Mouse (Mus musculus) gastrocnemius, adult 8-10 months (tissue): ENCODE results near the gene B4galt5. TPM values are rescaled to one million over a fixed set of nuclear protein-coding genes. Genes with fewer than 3 reads are reported as not detected.
"Not testable (repeated sequence)": the region's sequence is repeated elsewhere in the genome, so short reads cannot be mapped to it uniquely, and the experiment has no call there.

Experiments
- DNase-seq, 2 experiments: peaks; one replicate each; pipeline ENCODE4 v3.0.0; 2022; ENCODE audit warnings: low spot score in 2 of 2
- total RNA-seq, 4 experiments: library from RNA; stranded (reverse); gene quantifications; 2 replicates each; pipeline ENCODE4 v1.2.4; 2022

The B4galt5 gene
- total RNA-seq, result 10 to 100 TPM in 1 of 4 experiments, 1 to 10 TPM in 3; 6.2 to 13.3 (median 8.8) TPM

DNA sequence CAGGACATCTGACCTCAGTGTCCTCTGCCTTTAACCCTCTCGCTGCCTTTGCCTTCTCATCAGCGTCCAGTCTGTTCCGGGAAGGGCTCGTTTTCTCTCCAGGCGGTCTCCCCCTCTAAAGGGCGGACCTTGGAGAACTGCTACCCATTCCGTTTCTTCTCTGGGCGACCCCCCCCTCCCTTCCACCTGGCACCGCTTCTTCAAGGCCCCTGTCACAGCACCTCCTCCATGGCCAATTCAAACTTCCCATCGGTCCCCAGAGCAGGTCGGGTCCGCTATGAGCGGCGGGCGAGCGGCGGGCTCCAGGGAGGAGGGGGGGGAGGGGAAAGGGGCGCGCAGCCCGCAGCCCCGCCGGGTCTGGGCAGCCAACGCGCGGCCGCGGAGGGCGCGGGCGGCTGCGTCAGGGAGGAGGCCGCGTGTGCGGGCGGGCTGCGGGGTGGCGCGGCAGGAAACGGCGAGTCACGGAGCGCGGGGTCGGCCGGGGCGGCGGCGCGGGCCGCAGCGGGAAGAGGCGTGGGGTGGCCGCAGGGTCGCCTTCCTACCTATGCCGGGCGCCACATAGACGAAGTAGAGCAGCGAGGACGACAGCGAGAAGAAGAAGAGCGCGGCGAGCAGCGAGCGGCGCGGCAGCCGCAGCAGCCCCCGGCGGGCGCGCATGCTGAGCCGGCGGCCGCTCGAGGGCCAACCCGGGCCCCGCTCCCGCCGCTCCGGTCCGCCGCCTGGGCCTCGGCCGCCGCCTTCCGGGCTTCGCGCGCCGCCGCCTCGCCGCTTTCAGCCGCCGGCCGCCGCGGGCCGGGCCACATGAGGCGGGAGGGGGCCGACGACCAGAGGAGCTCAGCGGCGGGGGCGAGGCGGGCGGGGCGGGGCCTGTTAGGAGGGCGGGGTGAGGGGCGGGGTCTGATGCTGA, at the start of gene B4galt5:
Gene B4galt5, minus strand, starts transcription at position 808 of the 907 bp plus-strand sequence.
- DNase-seq, result no peak

DNA sequence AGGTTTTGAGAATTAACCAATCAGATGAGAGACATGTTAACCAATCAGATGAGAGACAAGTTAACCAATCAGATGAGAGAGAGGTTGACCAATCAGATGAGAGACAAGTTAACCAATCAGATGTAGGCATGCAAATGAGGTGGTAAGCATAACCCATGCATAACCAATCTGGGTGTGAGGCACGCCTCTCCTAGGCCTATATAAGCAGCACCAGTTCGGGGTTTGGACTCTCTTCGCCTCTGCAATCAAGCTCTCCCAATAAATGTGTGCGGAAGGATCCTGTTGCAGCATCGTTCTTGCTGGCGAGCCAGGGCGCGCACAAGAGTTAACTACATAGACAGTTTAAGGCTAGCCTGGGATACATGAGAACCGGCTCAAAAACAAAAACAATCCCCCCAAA, 47.4 kb upstream of the B4galt5 start:
- not testable (repeated sequence) for DNase-seq

- DNase-seq, result no peak
Observed at GRCm38 (mm10) chr2:167394426-167394825, 45.4 kb upstream of the B4galt5 start.

DNA sequence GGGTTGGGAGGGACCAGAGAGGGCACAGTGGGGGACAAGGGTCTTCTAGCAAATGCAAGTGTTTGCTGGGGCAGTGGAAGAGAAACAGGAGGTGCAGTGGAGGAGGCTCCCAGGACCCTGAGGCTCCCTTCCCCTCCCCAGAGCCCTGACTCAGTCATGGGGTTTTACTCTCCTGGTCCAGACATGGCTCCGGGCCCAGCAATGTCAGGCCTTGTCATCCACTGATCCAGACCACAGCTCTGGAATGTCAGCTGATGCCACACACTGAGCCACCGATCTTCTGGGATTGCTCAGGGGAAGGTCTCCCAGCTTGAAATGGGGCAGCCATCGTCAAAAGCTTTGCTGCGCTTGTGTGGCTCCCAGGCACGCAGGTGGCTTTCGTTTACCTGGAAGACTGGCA, 38.0 kb upstream of the B4galt5 start:
- no peak for DNase-seq

DNA sequence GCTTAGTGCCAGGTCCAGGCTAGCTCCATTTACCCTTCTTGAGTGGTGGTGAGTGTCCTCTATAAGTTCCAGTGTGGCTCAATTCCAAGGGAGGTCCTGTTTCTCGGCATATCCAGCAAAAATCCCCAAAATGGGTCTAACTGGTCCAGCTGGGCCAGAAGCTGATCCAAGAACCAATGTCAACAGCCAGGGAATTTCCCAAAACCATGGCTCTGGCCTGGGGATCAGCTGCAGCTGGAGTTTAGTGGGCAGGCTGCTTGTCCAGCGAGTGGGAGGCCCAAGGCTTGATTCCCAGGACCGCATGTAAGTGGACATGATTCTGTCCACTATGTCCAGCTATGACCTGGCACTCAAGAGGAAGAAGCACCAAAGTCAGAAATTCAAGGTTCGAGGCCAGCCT, 37.5 kb upstream of the B4galt5 start:
- no peak for DNase-seq

DNA sequence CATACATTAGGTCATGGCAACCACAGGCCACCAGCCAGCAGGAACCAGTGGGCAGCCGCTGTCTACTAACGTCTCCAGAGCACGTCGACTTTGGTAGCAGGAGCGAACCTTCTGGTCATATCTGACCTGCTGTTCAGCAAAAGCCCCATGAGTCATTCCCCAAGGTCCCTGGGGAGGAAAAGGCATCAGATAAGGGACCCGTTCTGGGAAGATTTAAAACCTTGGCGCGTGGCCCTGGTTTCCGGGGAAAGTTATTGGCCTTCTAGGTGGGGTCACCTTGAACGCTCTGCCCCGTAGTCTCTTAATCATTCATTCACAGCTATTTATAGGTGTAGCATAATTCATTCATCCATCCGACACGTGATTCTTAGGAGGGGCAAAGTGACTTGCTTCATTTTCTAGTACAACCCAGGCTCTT, 34.7 kb upstream of the B4galt5 start:
- no peak for DNase-seq

DNA sequence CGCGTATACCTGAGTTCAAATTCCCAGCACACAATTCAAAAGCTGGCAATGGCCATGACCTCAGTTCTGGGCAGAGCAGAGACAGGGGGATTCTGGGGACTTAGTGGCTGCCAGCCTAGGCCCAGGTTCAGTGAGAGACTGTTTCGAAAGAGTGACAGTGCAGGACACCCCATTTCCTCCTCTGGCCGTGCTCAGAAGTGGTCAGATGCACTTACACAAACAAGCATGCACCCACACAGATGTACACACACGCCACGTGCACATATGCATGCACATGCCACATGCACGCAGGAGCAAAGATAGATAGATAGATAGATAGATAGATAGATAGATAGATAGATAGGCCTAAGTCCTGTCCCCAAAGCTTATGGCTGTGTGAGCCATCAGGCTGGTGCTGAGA, 33.4 kb upstream of the B4galt5 start:
- DNase-seq, result no peak

- DNase-seq, result no peak
Observed at GRCm38 (mm10) chr2:167381596-167381995, 32.6 kb upstream of the B4galt5 start.

DNA sequence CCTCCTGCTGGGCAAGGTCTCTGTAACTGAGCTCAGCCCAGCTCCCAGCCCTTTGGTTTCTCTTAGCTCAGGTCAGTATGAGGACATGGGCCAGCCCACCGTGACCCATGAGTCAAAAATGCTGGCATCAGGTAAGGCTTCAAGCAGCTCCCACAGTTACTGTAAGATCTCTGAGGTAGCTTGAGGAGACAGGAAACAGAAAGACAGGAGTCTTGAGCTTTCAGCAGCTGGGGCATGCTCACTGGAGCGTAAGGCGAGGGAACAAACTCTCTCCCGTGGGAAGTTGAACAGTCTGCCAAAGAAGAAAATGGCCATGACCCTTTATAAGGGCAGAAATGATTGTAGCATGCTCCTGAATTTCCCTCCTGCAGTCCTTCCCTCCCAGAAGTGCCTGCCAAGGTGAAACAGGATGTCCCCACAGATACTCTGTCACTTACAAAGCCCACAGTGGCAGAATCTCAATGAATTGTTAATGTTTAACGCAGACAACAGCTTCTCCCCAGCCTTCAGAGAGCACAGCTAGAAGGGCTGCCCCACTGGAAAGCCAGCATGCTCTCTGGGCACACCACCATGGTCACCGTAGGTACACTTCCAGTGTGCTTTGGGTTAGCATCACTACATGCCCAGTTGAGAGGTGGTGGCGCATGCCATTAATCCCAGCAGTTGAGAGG, 31.8 kb upstream of the B4galt5 start:
- DNase-seq, result no peak

- no peak for DNase-seq
Observed at GRCm38 (mm10) chr2:167378972-167379371, 30.0 kb upstream of the B4galt5 start.

- no peak for DNase-seq
Observed at GRCm38 (mm10) chr2:167377697-167378096, 28.7 kb upstream of the B4galt5 start.

DNA sequence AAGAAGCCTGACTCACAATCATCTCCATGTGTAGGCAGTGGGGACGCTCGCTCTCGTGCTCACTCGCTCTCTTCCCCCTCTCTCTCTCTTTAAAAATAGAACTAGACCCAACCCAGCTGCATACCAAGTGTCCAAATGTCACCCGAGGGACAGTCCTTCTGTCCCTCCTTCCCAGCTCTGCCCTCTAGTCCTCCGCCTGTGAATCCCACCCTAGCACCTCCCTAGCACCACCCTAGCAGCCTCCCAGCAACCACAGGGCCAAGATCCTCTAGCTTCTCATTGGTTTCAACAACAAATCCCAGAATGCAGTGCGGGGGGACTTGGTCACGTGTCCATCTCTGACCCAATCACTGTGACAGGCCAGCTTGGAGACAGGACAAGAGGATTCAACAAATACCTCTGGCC, 27.2 kb upstream of the B4galt5 start:
- DNase-seq, result peak; percentile 23 to 25

DNA sequence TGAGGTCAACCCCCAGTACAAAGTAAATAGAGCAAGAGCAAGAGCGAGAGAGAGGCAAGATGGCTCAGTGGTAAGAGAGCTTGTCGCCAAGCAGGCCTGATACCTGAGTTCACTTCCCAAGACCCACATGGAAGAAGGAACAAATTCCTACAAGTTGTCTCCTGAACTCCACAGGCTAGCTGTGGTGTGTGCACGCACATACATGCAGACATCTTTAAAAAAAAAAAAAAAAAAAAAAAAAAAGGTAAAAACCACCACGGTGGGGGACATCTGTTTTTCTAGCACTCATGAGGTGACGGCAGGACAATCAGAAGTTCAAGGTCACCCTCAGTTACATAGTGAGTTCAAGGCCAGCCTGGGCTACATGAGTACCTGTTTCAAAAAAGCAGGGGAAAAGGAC, 26.7 kb upstream of the B4galt5 start:
- DNase-seq, result no peak

DNA sequence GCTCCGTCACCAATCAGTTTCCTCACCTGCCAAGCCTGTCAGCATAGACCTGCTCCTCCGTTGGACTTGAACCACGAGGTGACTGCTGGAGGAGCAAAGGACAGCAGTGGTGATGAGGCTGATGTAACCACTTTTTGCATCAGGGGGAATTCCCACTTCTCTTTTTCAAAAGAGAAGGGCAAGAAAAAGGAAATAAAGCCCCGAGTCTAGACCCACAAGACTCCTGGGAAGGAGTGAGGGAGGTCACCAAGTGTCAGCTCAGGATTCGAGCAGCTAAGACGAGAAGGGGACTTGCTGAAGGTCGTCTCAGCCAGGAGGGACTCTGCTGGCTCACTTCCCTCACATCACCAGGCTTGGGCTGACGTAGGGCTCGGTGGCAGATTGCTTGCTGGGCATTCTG, 26.2 kb upstream of the B4galt5 start:
- no peak for DNase-seq

- no peak for DNase-seq
Observed at GRCm38 (mm10) chr2:167374191-167374805, 25.3 kb upstream of the B4galt5 start.

GRCm38 (mm10) chr2:167373266-167373665, 24.3 kb upstream of the B4galt5 start:
- DNase-seq, result peak; percentile 35 to 66

DNA sequence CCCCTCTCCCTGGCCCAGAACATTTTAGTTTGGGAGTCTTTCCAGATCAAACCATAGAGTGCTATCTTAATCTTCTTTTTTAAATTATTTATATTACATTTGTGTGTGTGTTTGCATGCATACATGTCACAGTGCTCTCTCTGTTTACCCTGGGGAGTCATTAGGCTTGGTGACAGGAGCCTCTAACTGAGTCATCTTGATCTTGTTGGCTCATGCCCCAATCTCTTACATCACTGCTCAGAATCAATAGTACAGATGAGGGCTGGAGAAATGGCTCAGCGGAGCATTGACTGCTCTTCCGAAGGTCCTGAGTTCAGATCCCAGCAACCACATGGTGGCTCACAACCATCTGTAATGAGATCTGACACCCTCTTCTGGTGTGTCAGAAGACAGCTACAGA, 22.5 kb upstream of the B4galt5 start:
- no peak for DNase-seq

DNA sequence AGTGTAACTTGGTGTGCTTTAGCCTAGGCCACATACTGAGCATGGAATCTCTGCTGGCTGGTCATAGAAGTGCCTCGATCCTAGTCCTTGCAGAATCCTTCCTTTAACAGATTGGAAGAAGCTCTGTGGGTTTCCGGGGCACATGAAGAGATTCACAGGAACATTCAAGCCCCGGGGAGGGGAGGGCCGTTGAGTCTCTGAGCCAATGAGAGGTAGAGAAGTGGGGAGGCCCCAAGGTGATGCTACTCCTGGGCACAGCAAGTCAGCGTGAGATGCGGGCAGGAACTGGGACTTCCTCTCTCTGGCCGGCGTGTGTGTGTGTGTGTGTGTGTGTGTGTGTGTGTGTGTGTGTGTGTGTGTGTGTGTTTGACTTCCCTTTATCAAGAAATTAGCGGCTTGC, 19.3 kb upstream of the B4galt5 start:
- DNase-seq, result no peak

DNA sequence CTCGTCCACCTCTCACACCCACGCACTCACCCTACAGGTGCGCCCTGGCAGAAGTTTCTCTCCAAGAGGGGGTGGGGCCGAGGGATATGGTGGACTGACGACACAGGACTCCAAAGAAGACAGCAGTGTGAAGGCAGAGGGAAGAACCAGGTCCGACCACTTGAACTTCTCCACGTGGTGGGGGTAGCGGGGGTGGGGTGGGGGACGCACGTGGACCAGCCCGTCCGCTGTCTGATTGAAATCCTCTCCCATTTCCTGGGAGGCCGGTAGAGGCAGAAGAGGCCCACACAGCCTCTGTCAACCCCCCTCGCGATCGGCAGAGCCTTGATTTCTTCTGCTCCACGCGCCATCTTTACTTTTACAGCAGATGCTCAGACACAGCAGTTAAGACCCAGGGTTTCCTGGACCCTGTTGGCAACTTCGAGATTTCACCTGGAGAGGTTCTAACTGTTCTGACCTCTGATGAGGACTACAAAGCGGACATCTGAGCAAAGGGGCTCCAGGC, 18.8 kb upstream of the B4galt5 start:
- no peak for DNase-seq

DNA sequence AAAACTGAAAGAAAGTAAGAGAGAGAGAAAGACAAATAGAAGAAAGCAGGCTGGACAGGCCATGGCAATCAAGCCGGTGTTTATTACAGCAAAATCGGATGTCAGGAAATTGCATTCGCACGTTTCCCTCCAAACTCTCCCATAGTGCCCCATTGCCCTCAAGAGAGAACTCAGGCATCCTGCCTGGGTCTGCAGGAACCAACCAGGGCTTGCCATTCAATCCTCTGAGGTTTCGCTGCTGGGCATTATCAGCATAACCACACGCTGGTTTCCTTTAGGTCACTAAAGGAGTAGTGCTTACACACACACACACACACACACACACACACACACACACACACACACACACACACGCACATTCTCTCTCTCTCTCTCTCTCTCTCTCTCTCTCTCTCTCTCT, 18.3 kb upstream of the B4galt5 start:
- DNase-seq, result no peak

- DNase-seq, result no peak
Observed at GRCm38 (mm10) chr2:167365063-167365462, 16.1 kb upstream of the B4galt5 start.
